Mouse (Mus musculus) erythroblast, embryonic 14.5 days (primary cell): Measurements from ENCODE around the gene Crk.

ENCODE experiments used
- GATA1 ChIP-seq: IDR thresholded peaks from 2 replicates; pipeline ENCODE4 v1.6.1; 2012; ENCODE audit warnings: low read length, inconsistent platforms, mixed read lengths
- TAL1 ChIP-seq: IDR thresholded peaks from 3 replicates; pipeline ENCODE4 v1.6.1; 2012; ENCODE audit warnings: low read length, inconsistent platforms, mixed read lengths

GRCm38 (mm10) chr11:75744761-75745160, 65.7 kb downstream of the Crk start:
- TF ChIP-seq TAL1 (no peak), GATA1 (no peak)
